Mouse (Mus musculus): Measurements from ENCODE around the gene Anapc15.

- TF ChIP-seq CTCF (conservative IDR thresholded peaks at IDR 0.05; ENCODE audit: insufficient read depth, insufficient read length, low read depth, low read length), result no peak
- no peak for TF ChIP-seq POLR2A (IDR thresholded peaks at IDR 0.05; ENCODE audit: low read depth, low read length)
Observed at GRCm38 (mm10) chr7:101837154-101837605, 26.3 kb upstream of the Anapc15 start.

Data from kidney, adult 2 months (tissue).